Mouse (Mus musculus) adipocyte (in vitro differentiated cells): ENCODE measurements around the gene Prkch.
"Not testable (repeated sequence)": the region's sequence is repeated elsewhere in the genome, so short reads cannot be mapped to it uniquely, and the experiment has no call there.

ENCODE experiments used
- DNase-seq: peaks from one replicate; pipeline ENCODE4 v3.0.0-alpha.2; 2016; ENCODE audit warnings: low spot score

Prkch gene

GRCm38 (mm10) chr12:73584610-73585240 lies at the start of gene Prkch:
Gene Prkch (plus strand): TSS chr12:73584796.
- DNase-seq: no peak

- no peak for DNase-seq
Observed at GRCm38 (mm10) chr12:73537499-73538138, 47.0 kb upstream of the Prkch start.

- not testable (repeated sequence) for DNase-seq
Observed at GRCm38 (mm10) chr12:73538139-73538508, 46.5 kb upstream of the Prkch start.

- peak; percentile 22 for DNase-seq
Observed at GRCm38 (mm10) chr12:73539151-73539550, 45.4 kb upstream of the Prkch start.

- no peak for DNase-seq
Observed at GRCm38 (mm10) chr12:73540402-73540801, 44.2 kb upstream of the Prkch start.

GRCm38 (mm10) chr12:73543191-73543590 lies 41.4 kb upstream of the Prkch start:
- DNase-seq: no peak

- DNase-seq: no peak
Observed at GRCm38 (mm10) chr12:73544736-73545671, 39.6 kb upstream of the Prkch start.

- DNase-seq: no peak
Observed at GRCm38 (mm10) chr12:73545672-73546085, 38.9 kb upstream of the Prkch start.

GRCm38 (mm10) chr12:73546086-73546711 lies 38.4 kb upstream of the Prkch start, which contains the start of gene Tmem30b:
Gene Tmem30b (minus strand): TSS chr12:73546392.
- no peak for DNase-seq

- DNase-seq: no peak
Observed at GRCm38 (mm10) chr12:73547646-73548045, 37.0 kb upstream of the Prkch start.

GRCm38 (mm10) chr12:73548259-73548658 lies 36.3 kb upstream of the Prkch start:
- no peak for DNase-seq

GRCm38 (mm10) chr12:73554155-73554554 lies 30.4 kb upstream of the Prkch start:
- peak; percentile 90 for DNase-seq

- no peak for DNase-seq
Observed at GRCm38 (mm10) chr12:73558525-73559195, 25.9 kb upstream of the Prkch start.

GRCm38 (mm10) chr12:73560091-73560490 lies 24.5 kb upstream of the Prkch start:
- no peak for DNase-seq

GRCm38 (mm10) chr12:73563122-73563521 lies 21.5 kb upstream of the Prkch start:
- not testable (repeated sequence) for DNase-seq

- DNase-seq: no peak
Observed at GRCm38 (mm10) chr12:73564176-73564575, 20.4 kb upstream of the Prkch start.

GRCm38 (mm10) chr12:73564795-73565619 lies 19.6 kb upstream of the Prkch start:
- peak; percentile 58 for DNase-seq

- no peak for DNase-seq
Observed at GRCm38 (mm10) chr12:73565620-73565969, 19.0 kb upstream of the Prkch start.

- DNase-seq: no peak
Observed at GRCm38 (mm10) chr12:73574632-73575031, 10.0 kb upstream of the Prkch start.

GRCm38 (mm10) chr12:73578141-73578540 lies 6.5 kb upstream of the Prkch start:
- no peak for DNase-seq

- no peak for DNase-seq
Observed at GRCm38 (mm10) chr12:73580811-73581210, 3.8 kb upstream of the Prkch start.
